Mouse (Mus musculus) ES-Bruce4 (cell line): ENCODE measurements at regions not wholly inside any gene's neighbourhood (a gene's known extent, or its start where the extent isn't known, plus 50 kb on each side); places are given as distances from the start of the nearest gene placed in this dataset.

Source experiments
- H3K27ac ChIP-seq: 2 replicates; pipeline ENCODE4 v1.5.1; 2012; ENCODE audit warnings: low read length, inconsistent platforms; ENCODE audit not compliant: insufficient read depth
- H3K27me3 ChIP-seq: 2 replicates; pipeline ENCODE4 v1.6.1; 2012; ENCODE audit warnings: mild to moderate bottlenecking, low read length, inconsistent platforms; ENCODE audit not compliant: control insufficient read depth, poor library complexity, insufficient read depth, severe bottlenecking
- H3K36me3 ChIP-seq: 2 replicates; pipeline ENCODE4 v1.6.1; 2012; ENCODE audit warnings: inconsistent platforms, mild to moderate bottlenecking, low read length, moderate library complexity; ENCODE audit not compliant: control insufficient read depth, poor library complexity, insufficient read depth, severe bottlenecking
- H3K4me1 ChIP-seq: one replicate; pipeline ENCODE4 v1.8.1; 2011; ENCODE audit warnings: low read length; ENCODE audit not compliant: control insufficient read depth, insufficient read depth
- H3K4me3 ChIP-seq: 2 replicates; pipeline ENCODE4 v1.5.1; 2011; ENCODE audit warnings: low read depth, mild to moderate bottlenecking, low read length
- H3K9ac ChIP-seq: 2 replicates; pipeline ENCODE4 v1.6.1; 2012; ENCODE audit warnings: low read depth, mild to moderate bottlenecking, inconsistent platforms; ENCODE audit not compliant: poor library complexity, severe bottlenecking
- H3K9me3 ChIP-seq: replicated peaks from 2 replicates; pipeline ENCODE4 v1.6.1; 2012; ENCODE audit warnings: mild to moderate bottlenecking, low read length, inconsistent platforms; ENCODE audit not compliant: control insufficient read depth, poor library complexity, insufficient read depth, severe bottlenecking
- CTCF ChIP-seq: IDR thresholded peaks from one replicate; pipeline ENCODE4 v1.8.1; 2011; ENCODE audit warnings: low read depth, low read length
- EP300 ChIP-seq: IDR thresholded peaks from 2 replicates; pipeline ENCODE4 v1.6.1; 2011; ENCODE audit warnings: low read depth, low read length; ENCODE audit not compliant: insufficient read depth
- POLR2A ChIP-seq: IDR thresholded peaks from one replicate; pipeline ENCODE4 v1.8.1; 2011; ENCODE audit warnings: low read length; ENCODE audit not compliant: insufficient read depth

GRCm38 (mm10) chr11:111816176-111816775 is 750.3 kb downstream of the Kcnj2 start:
- Histone ChIP-seq H3K9me3 (no peaks in the 10 kb centered on the region), H3K27ac (no peak overlapping the region), H3K9ac (no peak overlapping the region), H3K36me3 (no peaks in the 10 kb centered on the region), H3K4me1 (no peaks in the 10 kb centered on the region), H3K27me3 (no peaks in the 10 kb centered on the region; the same call in 1 of the 2 replicates), H3K4me3 (no peak overlapping the region)
- TF ChIP-seq POLR2A (no peak), CTCF (no peak), EP300 (no peak)

DNA sequence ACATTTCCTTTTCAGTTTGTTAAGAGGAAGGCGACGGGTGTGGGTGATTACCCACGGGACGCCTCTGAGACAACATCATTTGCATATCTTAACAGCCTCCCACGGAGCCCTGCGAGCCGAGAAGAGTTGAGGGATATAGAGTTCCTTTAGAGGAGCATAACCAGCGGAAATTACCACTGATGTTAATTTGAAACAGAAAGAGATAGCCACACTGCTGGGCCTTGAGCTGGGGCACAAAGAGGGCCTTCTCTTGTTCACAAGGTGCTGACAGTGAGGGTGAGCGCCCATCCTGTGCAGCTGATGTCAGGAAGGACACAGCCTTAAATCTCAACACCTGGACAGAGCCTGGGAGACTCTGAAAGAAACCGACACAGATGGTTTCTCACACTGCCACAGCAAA is 752.2 kb downstream of the Kcnj2 start:
- no peaks in the 10 kb centered on the region for H3K9me3 ChIP-seq
- TF ChIP-seq POLR2A (no peak), EP300 (peak; percentile 62; the same call in 1 of the 2 replicates), CTCF (no peak)
- H3K36me3 ChIP-seq, result no peaks in the 10 kb centered on the region
- no peaks in the 10 kb centered on the region for H3K4me1 ChIP-seq
- H3K27me3 ChIP-seq, result no peaks in the 10 kb centered on the region; the same call in 1 of the 2 replicates
- no peak overlapping the region for H3K27ac ChIP-seq
- H3K9ac ChIP-seq, result no peak overlapping the region
- H3K4me3 ChIP-seq, result no peak overlapping the region

GRCm38 (mm10) chr11:111820356-111820755 is 754.4 kb downstream of the Kcnj2 start:
- H3K27ac ChIP-seq, result no peak overlapping the region
- no peak overlapping the region for H3K9ac ChIP-seq
- H3K4me1 ChIP-seq, result no peaks in the 10 kb centered on the region
- TF ChIP-seq EP300 (no peak), CTCF (no peak), POLR2A (no peak)
- H3K4me3 ChIP-seq, result no peak overlapping the region
- no peaks in the 10 kb centered on the region for H3K36me3 ChIP-seq
- no peaks in the 10 kb centered on the region for H3K9me3 ChIP-seq
- no peaks in the 10 kb centered on the region; the same call in 1 of the 2 replicates for H3K27me3 ChIP-seq

DNA sequence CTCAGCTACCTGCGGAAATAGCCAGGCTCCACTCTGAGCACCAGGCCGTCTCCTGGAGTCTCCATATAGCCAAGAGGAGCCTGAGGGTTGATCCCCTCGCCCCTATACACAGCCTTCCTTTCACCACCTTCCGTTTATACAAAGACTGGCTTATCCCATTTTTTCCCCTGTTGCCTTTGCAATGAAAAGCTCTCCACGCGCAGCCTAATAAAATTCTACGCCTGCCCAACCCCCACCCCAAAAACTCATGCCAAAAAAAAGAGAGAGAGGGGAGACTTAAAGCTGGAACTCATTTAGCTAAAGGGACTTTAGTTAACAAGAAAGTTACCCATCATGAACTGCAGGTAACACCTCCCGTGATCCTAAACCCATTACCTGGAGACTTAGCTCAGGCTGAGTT is 762.5 kb downstream of the Kcnj2 start:
- H3K9ac ChIP-seq, result no peak overlapping the region
- no peaks in the 10 kb centered on the region for H3K9me3 ChIP-seq
- no peak overlapping the region for H3K4me3 ChIP-seq
- no peaks in the 10 kb centered on the region for H3K4me1 ChIP-seq
- no peak overlapping the region for H3K27ac ChIP-seq
- TF ChIP-seq EP300, result no peak
- no peaks in the 10 kb centered on the region for H3K27me3 ChIP-seq
- no peaks in the 10 kb centered on the region for H3K36me3 ChIP-seq

DNA sequence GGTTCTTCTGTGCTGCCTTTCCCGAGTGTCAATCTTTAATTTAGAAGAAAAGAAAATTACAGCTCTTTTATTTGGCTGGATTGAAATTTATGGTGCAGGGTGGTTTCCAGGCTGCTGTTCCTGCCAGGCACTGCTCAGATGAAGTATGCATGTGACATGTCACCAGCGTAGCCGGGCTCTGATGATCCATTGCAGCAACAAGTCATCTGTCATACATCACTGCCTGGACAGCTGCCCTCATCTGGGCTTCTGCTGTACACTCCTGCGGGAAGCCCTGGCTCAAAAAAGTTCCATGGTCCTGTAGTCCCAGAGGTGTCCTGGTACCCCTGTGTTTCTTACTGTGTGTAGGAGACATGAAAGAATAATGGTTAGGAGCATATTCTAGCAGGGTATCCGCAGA is 773.0 kb downstream of the Kcnj2 start:
- TF ChIP-seq CTCF (no peak), POLR2A (no peak), EP300 (no peak)
- H3K4me3 ChIP-seq, result no peak overlapping the region
- H3K9me3 ChIP-seq, result no peaks in the 10 kb centered on the region

DNA sequence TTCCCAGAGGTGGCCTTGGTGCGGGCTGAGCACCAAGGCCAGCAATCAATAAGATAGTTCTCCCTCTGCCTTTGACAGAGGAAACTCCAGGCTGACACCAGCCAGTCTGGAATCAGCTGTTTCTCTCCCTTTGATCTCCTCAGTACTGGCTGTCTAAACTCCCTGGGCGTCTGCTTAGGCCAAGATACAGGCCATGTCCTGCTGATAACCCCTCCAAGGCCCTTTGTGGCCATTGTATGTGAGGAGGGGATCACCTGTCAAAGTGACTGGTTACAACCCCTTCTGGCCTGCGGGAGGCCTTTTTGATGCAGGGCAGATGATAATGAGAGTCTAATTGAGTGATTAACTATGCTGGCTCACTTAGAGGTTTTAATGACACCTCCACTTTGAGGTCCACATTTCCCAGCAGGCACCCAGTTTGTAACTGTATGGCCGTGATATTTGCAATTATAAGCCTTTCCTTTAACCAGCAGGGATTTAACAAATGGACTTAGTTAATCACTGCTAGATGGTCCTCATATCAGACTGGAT is 777.8 kb downstream of the Kcnj2 start:
- Histone ChIP-seq H3K27me3 (peaks cover 7% of the 10 kb centered on the region), H3K4me1 (no peaks in the 10 kb centered on the region), H3K27ac (no peak overlapping the region), H3K36me3 (no peaks in the 10 kb centered on the region), H3K9me3 (no peaks in the 10 kb centered on the region), H3K4me3 (no peak overlapping the region), H3K9ac (no peak overlapping the region)
- no peak for TF ChIP-seq CTCF
- TF ChIP-seq POLR2A, result no peak
- TF ChIP-seq EP300, result 0 out of 2 replicates have a peak, but pooled peaks have one; percentile 14

More for the DNA sequence above, 773.0 kb downstream of the Kcnj2 start:
- no peak overlapping the region for H3K9ac ChIP-seq
- no peak overlapping the region for H3K27ac ChIP-seq
- peaks cover 2% of the 10 kb centered on the region; the same call in 1 of the 2 replicates for H3K27me3 ChIP-seq
- no peaks in the 10 kb centered on the region for H3K36me3 ChIP-seq
- no peaks in the 10 kb centered on the region for H3K4me1 ChIP-seq
